ENCODE assay signal across 9 mouse cellular contexts in genomic region chr2:175141118-175141992, GRCm38 (mm10). TPM values are rescaled to one million over a fixed set of nuclear protein-coding genes. Genes with fewer than 3 reads are reported as not detected.
A peak's percentile ranks its signal among the peaks of the same experiment; 100 is the strongest.
DNase-seq lines count a peak whose midpoint lies in the region; ATAC-seq and TF ChIP-seq lines count a peak whose summit lies in the region.
"Not testable (repeated sequence)": the region's sequence is repeated elsewhere in the genome, so short reads cannot be mapped to it uniquely, and the experiment has no call there.
"Had no signal": no experiment of that assay in that cellular context is flagged by ENCODE, and none has a peak within 500 bp of the region (broad histone marks: within the 10 kb centered on the region; RNA-seq: fewer than 3 reads in every experiment).

No protein-coding gene starts in this region.

- DNase-seq in ES-E14 (ENCODE audit: low read depth, low spot score); forebrain, embryonic 14.5 days (ENCODE audit: low spot score); heart, postnatal 0 days (ENCODE audit: low spot score); liver, embryonic 11.5 days (ENCODE audit: low spot score): not testable (repeated sequence)
- DNase-seq in cerebellum, adult 9-11 months = peak; percentile 42
- peak; percentile 0 for DNase-seq in midbrain, embryonic 14.5 days

- WGBS in forebrain, embryonic 14.5 days = 5% methylated on average over 23 of the region's 25 CpGs
- WGBS in heart, postnatal 0 days = 6% methylated on average over 19 of the region's 25 CpGs
- 4% methylated on average over 25 of the region's 25 CpGs for whole genome bisulfite sequencing in kidney, embryonic 15.5 days
- 4% methylated on average over 22 of the region's 25 CpGs for WGBS in liver, embryonic 11.5 days
- 5% methylated on average over 25 of the region's 25 CpGs for WGBS in midbrain, embryonic 14.5 days
- 4% methylated on average over 24 of the region's 25 CpGs for WGBS in stomach, embryonic 14.5 days

- H3K9ac ChIP-seq in ES-E14 (ENCODE audit: insufficient read depth, low read depth, low read length, poor library complexity, severe bottlenecking) = peak overlapping the region; percentile 33
- peak overlapping the region; percentile 40; the same call in 1 of the 2 replicates for H3K9ac ChIP-seq in forebrain, embryonic 14.5 days (ENCODE audit: low read length)
- H3K9ac ChIP-seq in heart, postnatal 0 days (replicated peaks; ENCODE audit: low read depth, low read length) = peak overlapping the region; percentile 33; the same call in 1 of the 2 replicates
- peak overlapping the region; percentile 36; the same call in 1 of the 2 replicates for H3K9ac ChIP-seq in kidney, embryonic 15.5 days
- peak overlapping the region; percentile 34; the same call in 1 of the 2 replicates for H3K9ac ChIP-seq in liver, embryonic 11.5 days (ENCODE audit: low read depth, low read length)
- not testable (repeated sequence) for H3K9ac ChIP-seq in midbrain, embryonic 14.5 days (replicated peaks; ENCODE audit: low read length); stomach, embryonic 14.5 days (replicated peaks; ENCODE audit: low read depth, low read length)

- not testable (repeated sequence) for H3K4me1 ChIP-seq in ES-E14 (ENCODE audit: control insufficient read depth in 2 of 2, insufficient read depth in 2 of 2, low read length in 2 of 2, poor library complexity in 1 of 2); forebrain, embryonic 14.5 days (ENCODE audit: control insufficient read depth, insufficient read depth, low read length); heart, postnatal 0 days (ENCODE audit: control insufficient read depth, insufficient read depth); kidney, embryonic 15.5 days; liver, embryonic 11.5 days (replicated peaks; ENCODE audit: control insufficient read depth, insufficient read depth, low read length); midbrain, embryonic 14.5 days (ENCODE audit: control insufficient read depth, insufficient read depth, low read length); stomach, embryonic 14.5 days (ENCODE audit: control insufficient read depth, insufficient read depth, low read length)

- not testable (repeated sequence) for TF ChIP-seq EP300 in heart, postnatal 0 days (IDR thresholded peaks at IDR 0.05; ENCODE audit: low read depth)

- in situ Hi-C loops in ES-E14 (cut with MboI; ENCODE audit: low sequenced_read_pairs in 2 of 2, unreplicated experiment in 2 of 2) = not testable (repeated sequence)

- not testable (repeated sequence) for ATAC-seq in forebrain, embryonic 14.5 days; heart, postnatal 0 days (ENCODE audit: insufficient read depth, low read depth); kidney, embryonic 15.5 days (replicated peaks; ENCODE audit: low FRiP score); liver, embryonic 11.5 days (replicated peaks; ENCODE audit: low FRiP score); midbrain, embryonic 14.5 days (ENCODE audit: low FRiP score, low TSS enrichment); stomach, embryonic 14.5 days (ENCODE audit: insufficient number of reproducible peaks, insufficient read depth, low FRiP score, low read depth)

- not testable (repeated sequence) for H3K27ac ChIP-seq in ES-E14 (ENCODE audit: insufficient read depth, low read depth, low read length, poor library complexity, severe bottlenecking); forebrain, embryonic 14.5 days (ENCODE audit: low read depth, low read length); heart, postnatal 0 days (ENCODE audit: low read depth); kidney, embryonic 15.5 days; liver, embryonic 11.5 days (ENCODE audit: low read depth, low read length); midbrain, embryonic 14.5 days (replicated peaks; ENCODE audit: low read depth, low read length); stomach, embryonic 14.5 days (ENCODE audit: low read length)

- TF ChIP-seq CTCF in heart, postnatal 0 days (IDR thresholded peaks at IDR 0.05; ENCODE audit: low read depth) = not testable (repeated sequence)

- peak overlapping the region; percentile 36; the same call in 1 of the 2 replicates for H3K4me2 ChIP-seq in forebrain, embryonic 14.5 days (ENCODE audit: low read length)
- H3K4me2 ChIP-seq in heart, postnatal 0 days (ENCODE audit: low read depth, low read length) = peak overlapping the region; percentile 53
- H3K4me2 ChIP-seq in kidney, embryonic 15.5 days = peak overlapping the region; percentile 48
- peak overlapping the region; percentile 34 for H3K4me2 ChIP-seq in liver, embryonic 11.5 days
- peak overlapping the region; percentile 38 for H3K4me2 ChIP-seq in midbrain, embryonic 14.5 days (ENCODE audit: low read length)
- not testable (repeated sequence) for H3K4me2 ChIP-seq in stomach, embryonic 14.5 days (replicated peaks; ENCODE audit: low read depth, low read length)

- not testable (repeated sequence) for H3K27me3 ChIP-seq in forebrain, embryonic 14.5 days (replicated peaks; ENCODE audit: control insufficient read depth, insufficient read depth, low read length); heart, postnatal 0 days (ENCODE audit: control insufficient read depth, insufficient read depth, low read length); kidney, embryonic 15.5 days; liver, embryonic 11.5 days (replicated peaks; ENCODE audit: control insufficient read depth, insufficient read depth, low read length); midbrain, embryonic 14.5 days (ENCODE audit: control insufficient read depth, insufficient read depth, low read length); stomach, embryonic 14.5 days (ENCODE audit: control insufficient read depth, insufficient read depth, low read length)

- H3K4me3 ChIP-seq in ES-E14 (ENCODE audit: insufficient read depth in 1 of 2, low read depth in 1 of 2, low read length in 2 of 2, poor library complexity in 1 of 2, severe bottlenecking in 1 of 2) = peak overlapping the region; percentile 63 to 77
- H3K4me3 ChIP-seq in forebrain, embryonic 14.5 days (ENCODE audit: low read depth, low read length) = peak overlapping the region; percentile 34
- H3K4me3 ChIP-seq in heart, postnatal 0 days (ENCODE audit: low read depth, low read length) = peak overlapping the region; percentile 54
- H3K4me3 ChIP-seq in kidney, embryonic 15.5 days (replicated peaks) = peak overlapping the region; percentile 51
- peak overlapping the region; percentile 49 for H3K4me3 ChIP-seq in liver, embryonic 11.5 days (ENCODE audit: low read depth, low read length)
- H3K4me3 ChIP-seq in midbrain, embryonic 14.5 days (replicated peaks; ENCODE audit: low read depth, low read length) = peak overlapping the region; percentile 34
- peak overlapping the region; percentile 32 for H3K4me3 ChIP-seq in stomach, embryonic 14.5 days (ENCODE audit: low read depth, low read length)

- H3K36me3 ChIP-seq in ES-E14 (ENCODE audit: control insufficient read depth, insufficient read depth, low read length, poor library complexity, severe bottlenecking); forebrain, embryonic 14.5 days (ENCODE audit: control insufficient read depth, insufficient read depth, low read length); heart, postnatal 0 days (replicated peaks; ENCODE audit: control insufficient read depth, insufficient read depth, low read length); kidney, embryonic 15.5 days; liver, embryonic 11.5 days (ENCODE audit: control insufficient read depth, insufficient read depth, low read length); midbrain, embryonic 14.5 days (ENCODE audit: control insufficient read depth, insufficient read depth, low read length); stomach, embryonic 14.5 days (ENCODE audit: control insufficient read depth, insufficient read depth, low read length): not testable (repeated sequence)

- not testable (repeated sequence) for H3K9me3 ChIP-seq in ES-E14 (ENCODE audit: control insufficient read depth, insufficient read depth, low read depth, low read length); forebrain, embryonic 14.5 days (replicated peaks; ENCODE audit: control insufficient read depth, low read length); heart, postnatal 0 days (replicated peaks; ENCODE audit: control insufficient read depth, low read length); kidney, embryonic 15.5 days (replicated peaks); liver, embryonic 11.5 days (ENCODE audit: control insufficient read depth, low read length); midbrain, embryonic 14.5 days (ENCODE audit: control insufficient read depth, low read length); stomach, embryonic 14.5 days (ENCODE audit: control insufficient read depth, low read depth, low read length)

RNA-seq across cellular contexts. Expression of gene Gm14399, which starts 0.5 kb away (rescaled TPM):
- 30.3 and 41.0 TPM in 2 replicates for total RNA-seq in ES-E14 (2012; rRNA removed)
- polyA plus RNA-seq in forebrain, embryonic 14.5 days (2014; fragmentation: Nextera tagmentation; extraction: Ambion mirVana) = 4.6 and 5.4 TPM in 2 replicates
- total RNA-seq in heart, postnatal 0 days (2014; rRNA removed; ENCODE audit: low replicate concordance) = 2.2 and 16.4 TPM in 2 replicates
- 3.6 and 4.1 TPM in 2 replicates for polyA plus RNA-seq in heart, postnatal 0 days (2015; fragmentation: Nextera tagmentation; extraction: Ambion mirVana)
- 5.3 and 6.1 TPM in 2 replicates for polyA plus RNA-seq in kidney, embryonic 15.5 days (2015; fragmentation: Nextera tagmentation; extraction: Ambion mirVana)
- polyA plus RNA-seq in liver, embryonic 11.5 days (2014; fragmentation: Nextera tagmentation; extraction: Ambion mirVana) = 3.8 and 4.0 TPM in 2 replicates
- 6.2 and 6.6 TPM in 2 replicates for polyA plus RNA-seq in midbrain, embryonic 14.5 days (2014; fragmentation: Nextera tagmentation; extraction: Ambion mirVana)
- polyA plus RNA-seq in stomach, embryonic 14.5 days (2014; fragmentation: Nextera tagmentation; extraction: Ambion mirVana) = 8.1 and 9.6 TPM in 2 replicates

RNA-seq across cellular contexts. Expression of gene Gm14443, which starts 34.3 kb away (rescaled TPM):
- total RNA-seq in ES-E14 (2012; rRNA removed) = 15.0 and 19.3 TPM in 2 replicates
- 0.90 and 0.97 TPM in 2 replicates for polyA plus RNA-seq in forebrain, embryonic 14.5 days (2014; fragmentation: Nextera tagmentation; extraction: Ambion mirVana)
- 7.5 TPM in 1 of 2 replicates, not detected in the other for total RNA-seq in heart, postnatal 0 days (2014; rRNA removed; ENCODE audit: low replicate concordance)
- polyA plus RNA-seq in heart, postnatal 0 days (2015; fragmentation: Nextera tagmentation; extraction: Ambion mirVana) = 0.16 and 0.26 TPM in 2 replicates
- 0.89 and 1.0 TPM in 2 replicates for polyA plus RNA-seq in kidney, embryonic 15.5 days (2015; fragmentation: Nextera tagmentation; extraction: Ambion mirVana)
- polyA plus RNA-seq in liver, embryonic 11.5 days (2014; fragmentation: Nextera tagmentation; extraction: Ambion mirVana) = 0.21 and 0.51 TPM in 2 replicates
- polyA plus RNA-seq in midbrain, embryonic 14.5 days (2014; fragmentation: Nextera tagmentation; extraction: Ambion mirVana) = 1.3 and 1.4 TPM in 2 replicates
- polyA plus RNA-seq in stomach, embryonic 14.5 days (2014; fragmentation: Nextera tagmentation; extraction: Ambion mirVana) = 1.0 and 2.2 TPM in 2 replicates
- total RNA-seq: monocyte, adult 5-6 weeks had no signal
